Mouse (Mus musculus) NIH3T3 (cell line): Measurements from ENCODE around the gene Ifitm10.
"Not testable (repeated sequence)": the region's sequence is repeated elsewhere in the genome, so short reads cannot be mapped to it uniquely, and the experiment has no call there.

Source experiments
- DNase-seq: peaks from one replicate; pipeline ENCODE4 v3.0.0-alpha.2; 2012; ENCODE audit warnings: low read depth

The Ifitm10 gene

DNA sequence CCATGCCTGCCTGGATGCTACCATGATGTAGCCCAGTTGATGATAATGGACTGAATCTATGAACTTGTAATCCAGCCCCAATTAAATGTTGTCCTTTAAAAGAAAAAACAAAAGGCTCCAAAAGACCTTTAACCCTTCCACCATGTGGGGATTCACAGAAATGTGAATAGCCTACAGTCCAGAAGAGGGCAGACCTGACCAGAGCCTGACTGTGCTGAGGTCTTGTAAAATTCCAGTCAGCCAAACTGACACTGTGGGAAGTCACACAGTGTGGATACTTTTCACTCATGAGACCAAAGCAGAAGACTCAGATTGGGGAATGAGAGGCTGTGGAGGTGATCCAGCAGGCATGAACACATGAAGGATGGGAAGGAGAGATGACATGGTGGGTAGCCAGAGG lies 12.8 kb downstream of the Ifitm10 start:
- DNase-seq, result peak; percentile 27

DNA sequence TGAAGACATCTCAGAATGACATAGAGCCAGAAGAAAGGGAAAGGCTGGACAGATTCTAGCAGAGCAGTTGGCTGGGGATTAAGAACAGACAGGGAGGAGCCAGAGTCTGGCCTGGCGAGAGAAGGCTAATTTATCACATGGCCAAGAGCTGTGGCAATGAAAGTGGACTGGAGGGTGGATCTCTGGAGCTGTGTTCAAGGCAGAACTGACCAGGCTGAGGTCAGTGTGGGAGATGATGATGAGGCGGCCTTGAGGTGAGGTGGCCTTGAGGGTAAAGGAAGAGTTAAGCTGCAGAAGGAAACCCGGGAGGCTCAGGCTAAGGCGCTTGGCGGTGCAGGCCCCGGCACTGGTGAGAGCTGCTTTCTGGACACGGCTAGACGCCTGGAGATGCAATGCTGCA lies 14.4 kb downstream of the Ifitm10 start:
- no peak for DNase-seq

DNA sequence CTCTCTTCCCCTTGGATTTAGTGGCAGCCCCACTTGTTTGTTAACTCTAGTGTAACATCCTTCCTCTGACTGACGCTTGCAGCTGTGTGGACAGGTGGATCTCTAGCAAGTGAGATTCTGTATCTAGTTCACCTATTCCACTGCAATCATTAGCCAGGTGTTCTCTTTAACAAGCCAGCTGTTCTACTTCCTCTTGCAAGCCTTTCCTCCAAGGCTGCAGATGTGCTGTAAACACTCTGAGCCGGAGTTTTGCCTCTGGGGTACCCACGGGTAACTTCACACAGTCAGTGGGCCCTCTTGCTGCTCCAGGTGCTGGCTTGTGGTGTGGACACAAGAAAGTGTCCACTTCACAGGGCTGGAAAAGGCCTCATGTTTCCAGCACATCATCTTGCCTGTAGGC lies 16.0 kb downstream of the Ifitm10 start:
- no peak for DNase-seq

DNA sequence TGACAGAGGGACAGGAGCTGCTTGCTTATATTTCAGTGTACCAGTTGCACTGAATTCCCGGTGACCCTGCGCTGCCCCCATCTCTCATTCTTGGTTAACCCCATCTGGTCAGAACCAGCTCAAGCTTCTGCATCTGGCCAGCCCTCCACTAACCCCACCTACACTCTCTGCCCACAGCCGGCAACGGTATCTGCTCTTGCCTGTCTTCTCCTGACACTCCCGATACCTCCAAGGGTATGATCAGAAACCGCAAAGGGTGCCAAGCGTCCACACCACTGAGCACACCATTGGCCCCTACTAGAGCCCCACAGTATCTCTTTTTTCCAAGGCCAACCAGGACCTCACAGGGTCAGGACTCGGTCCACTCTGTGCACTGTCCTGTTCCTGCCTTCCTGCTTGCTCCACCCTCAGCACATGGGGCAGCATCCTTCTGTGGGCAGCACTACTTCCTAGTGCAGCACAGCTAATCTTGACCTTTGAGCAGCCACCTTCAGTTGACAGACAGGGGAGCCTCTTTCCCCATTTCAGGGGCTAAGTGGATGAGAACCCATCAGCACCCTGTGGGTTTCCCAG lies 18.8 kb downstream of the Ifitm10 start:
- no peak for DNase-seq

DNA sequence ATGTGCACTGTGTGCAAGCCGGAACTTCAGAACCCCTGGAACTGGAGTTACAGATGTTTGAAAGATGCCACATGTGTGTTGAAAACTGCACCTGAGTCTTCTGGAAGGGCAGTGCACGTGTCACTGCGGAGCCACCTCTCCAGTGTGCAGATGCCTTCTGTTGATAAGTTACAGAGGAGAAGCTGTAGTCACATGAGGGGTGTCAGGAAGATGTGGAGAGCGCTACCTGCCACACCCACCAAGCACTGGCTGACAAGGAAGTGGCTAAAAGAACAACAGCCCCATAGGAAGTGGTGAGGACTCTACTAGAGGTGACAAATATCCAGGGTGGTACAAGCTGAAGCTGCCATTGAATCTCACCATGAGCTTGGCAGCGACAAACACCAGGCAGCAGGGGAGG lies 19.7 kb downstream of the Ifitm10 start:
- no peak for DNase-seq

DNA sequence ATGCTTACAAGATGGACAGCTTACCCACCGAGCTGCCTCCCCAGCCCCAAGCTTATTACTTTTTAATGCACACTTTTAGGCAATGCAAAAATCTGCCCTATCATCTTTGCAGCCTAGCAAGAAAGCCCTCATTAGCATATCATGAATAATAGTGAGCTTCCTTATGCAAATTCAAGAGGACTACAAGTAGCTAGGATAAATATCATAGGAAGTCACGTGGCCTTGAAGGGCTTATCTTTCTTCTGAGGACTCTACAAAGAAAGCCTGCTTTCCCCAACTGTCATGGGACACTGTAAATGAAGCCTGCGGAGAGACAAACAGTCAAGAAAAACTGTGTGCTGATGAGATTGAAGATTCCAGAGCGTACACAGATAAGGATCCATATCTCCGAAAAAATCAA lies 22.0 kb downstream of the Ifitm10 start:
- no peak for DNase-seq

DNA sequence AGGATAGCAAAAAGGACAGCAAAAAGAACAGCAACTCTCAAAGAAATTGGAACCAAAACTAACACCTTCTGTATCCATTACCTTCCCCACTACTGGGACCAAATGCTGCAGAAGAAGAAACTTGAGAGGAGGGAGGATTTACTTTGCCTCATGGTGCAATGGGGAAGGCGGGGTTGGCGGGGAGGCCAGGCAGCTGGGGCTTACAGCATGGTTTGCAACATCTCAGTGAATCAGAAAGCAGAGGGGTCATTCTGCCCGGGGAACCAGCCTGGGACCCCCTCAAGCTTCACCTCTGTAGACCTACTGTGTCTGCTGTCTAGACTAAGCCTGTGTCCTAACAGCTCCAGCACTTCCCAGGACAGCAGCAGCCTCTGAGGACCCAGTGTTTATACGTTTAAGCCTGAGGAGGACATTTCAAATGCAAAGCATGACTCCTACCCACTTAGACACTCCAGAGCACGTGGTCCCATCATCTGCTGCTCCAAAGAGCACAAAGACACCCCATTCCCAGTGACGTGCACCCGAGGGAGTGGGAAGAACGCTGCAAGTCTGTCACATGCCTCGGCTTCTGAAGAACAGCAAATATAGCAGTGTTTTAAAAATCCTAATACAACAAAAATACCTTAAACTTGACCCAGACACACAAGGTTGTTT lies 24.1 kb downstream of the Ifitm10 start:
- peak; percentile 43 for DNase-seq

DNA sequence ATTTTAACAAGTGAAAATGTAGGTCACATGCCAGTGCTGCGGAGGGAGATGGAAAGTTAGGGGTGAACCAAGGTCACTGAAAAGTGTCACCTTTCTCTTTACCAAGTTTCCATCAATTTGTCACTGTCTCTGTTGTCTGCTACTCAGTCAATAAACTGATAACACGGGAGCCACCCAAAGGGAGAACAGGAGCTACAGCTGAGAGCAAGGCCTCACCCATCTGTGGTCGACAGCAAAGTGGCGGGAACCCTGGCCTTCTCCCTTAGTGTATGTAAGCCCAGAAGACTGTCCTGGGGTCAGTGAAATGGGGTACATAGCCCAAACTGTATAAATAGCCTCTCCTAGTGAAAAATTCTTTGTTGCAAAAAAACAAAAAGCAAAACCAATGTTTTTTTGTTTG lies 26.0 kb downstream of the Ifitm10 start:
- no peak for DNase-seq

DNA sequence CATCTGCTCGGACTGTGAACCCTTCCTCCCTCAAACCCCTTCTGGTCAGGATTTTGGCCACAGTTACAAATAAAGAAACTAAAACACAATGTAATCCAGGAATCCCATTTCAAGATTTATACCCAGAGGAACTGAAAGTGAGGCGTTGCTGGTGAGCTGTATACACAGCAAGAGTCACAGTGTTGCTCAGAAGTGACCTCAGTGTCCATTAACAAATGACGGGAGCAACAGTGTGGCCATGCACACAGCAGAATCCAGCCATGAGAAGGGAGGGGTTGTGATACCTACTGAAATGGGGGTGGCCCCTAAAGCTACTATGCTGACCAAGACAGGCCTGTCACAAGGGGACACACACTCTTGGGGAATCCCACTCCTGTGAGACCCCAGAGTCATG lies 31.3 kb downstream of the Ifitm10 start:
- no peak for DNase-seq

DNA sequence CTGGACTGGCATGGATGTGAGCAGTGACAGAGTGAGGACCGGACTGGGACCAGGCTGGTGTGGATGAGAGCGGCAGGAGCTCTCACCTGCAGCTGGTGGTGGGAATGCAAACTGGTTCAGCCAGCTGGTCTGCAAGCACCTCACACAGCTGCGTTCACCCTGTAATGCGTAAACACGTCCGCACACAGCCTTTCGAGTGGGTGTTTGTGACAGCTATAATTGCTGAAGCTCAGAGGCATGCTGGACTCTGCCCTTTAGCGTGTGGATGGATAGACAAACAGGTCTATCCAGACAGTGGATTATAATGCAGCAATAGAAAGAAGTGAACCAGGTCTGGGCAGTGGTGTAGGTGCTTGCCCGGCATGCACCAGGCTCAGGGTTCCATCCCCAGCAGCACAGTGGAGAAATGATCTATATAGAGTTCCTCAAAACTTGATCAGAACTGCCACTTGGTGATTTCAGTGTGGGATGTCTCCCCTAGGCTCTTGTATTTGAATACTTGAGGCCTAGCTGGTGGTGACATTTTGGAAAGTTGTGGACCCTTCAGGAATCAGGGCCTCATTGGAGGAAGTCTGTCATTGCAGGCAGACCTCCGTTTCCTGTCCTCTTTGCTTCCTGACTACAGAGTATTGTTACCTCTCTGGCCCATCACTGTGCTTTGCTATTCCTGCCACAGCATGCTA lies 31.8 kb downstream of the Ifitm10 start:
- no peak for DNase-seq

DNA sequence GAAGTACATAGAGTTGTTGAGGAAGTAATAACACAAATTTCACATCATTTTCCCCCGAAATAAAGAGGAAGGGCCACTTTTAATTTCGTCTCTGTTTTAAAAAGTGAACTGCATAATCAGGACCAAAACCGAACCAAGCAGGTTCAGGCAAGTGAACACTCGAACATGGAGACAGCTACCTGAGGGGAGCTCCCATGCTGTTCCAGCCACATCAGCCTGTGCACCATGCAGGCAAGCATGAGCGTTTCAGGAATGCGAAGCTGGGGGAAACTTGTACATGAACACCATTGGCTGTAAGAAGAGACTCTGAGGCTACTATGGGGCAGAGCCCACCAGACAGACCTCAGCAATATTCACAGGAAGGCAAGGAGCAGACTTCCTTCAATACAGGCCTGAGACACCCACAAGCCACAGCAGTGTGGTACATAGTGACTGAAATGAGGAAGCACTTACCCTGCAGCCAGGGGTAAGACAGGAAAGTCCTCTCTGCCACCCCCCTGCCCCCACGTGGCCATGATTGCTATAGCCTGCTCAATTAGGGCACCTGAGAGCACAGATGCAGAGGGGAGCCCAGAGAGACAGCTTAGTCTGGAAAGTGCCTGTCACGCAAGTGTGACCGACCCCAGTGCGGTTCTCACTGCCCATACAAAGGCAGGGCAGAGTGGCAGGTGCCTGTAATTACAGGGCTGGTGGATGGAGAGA lies 33.1 kb downstream of the Ifitm10 start:
- no peak for DNase-seq

DNA sequence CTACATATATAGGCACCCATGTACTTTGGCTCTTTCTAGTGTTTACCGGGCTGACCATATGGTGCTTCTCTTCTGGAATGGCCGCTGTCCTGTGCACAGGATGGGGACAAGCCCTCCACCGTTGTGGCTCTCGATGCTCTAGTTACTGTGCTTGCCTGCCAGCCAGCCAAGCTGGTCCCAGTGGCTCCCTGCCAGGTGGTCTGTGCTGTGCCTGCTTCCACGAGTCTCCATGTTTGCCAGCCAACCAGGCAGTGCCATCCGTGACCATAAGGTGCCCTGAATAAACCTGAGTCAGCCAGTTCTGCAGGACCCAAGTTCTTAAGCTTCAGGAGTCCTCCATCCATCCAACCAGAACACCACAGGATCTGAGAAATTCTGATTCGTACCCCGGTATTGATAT lies 38.4 kb downstream of the Ifitm10 start:
- DNase-seq, result no peak

DNA sequence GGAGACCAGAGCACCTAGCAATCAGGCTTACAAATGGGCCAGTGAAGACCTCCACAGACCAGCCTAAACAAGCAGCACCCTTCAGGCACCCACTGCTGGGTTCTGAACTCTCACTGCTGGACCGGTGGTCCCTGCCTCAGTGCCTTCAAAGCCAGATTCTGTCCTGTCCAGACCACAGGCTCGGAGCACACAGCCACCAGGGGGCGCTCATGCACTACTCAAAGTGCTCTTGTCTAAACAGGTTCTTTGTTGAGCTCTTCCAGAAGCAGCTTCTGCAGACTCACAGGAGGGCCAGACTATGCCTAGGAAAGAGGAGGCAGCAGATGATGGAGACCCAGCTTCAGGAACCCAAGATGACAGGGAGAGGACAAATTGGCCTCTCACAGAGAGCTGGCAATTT lies 39.3 kb downstream of the Ifitm10 start:
- peak; percentile 90 for DNase-seq

DNA sequence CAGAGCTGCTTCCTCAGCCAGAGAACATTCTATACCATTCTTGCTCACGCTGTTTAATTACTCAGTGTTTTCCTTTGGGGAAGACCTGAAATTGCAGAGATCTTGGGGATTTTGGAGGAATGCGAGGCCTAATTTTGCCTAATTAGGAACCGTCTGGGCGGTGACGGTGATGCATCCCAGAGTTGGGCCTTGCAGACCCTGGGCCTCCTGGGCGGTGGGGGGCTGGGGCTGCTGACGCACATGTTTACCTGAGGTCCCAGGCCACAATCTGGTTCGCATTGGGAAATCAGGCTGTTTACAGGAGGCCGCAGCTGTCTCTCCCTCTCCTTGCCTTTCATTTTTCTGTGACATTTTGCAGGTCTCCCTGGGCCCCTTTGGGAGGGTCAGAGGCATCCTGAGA lies 40.8 kb downstream of the Ifitm10 start:
- not testable (repeated sequence) for DNase-seq

DNA sequence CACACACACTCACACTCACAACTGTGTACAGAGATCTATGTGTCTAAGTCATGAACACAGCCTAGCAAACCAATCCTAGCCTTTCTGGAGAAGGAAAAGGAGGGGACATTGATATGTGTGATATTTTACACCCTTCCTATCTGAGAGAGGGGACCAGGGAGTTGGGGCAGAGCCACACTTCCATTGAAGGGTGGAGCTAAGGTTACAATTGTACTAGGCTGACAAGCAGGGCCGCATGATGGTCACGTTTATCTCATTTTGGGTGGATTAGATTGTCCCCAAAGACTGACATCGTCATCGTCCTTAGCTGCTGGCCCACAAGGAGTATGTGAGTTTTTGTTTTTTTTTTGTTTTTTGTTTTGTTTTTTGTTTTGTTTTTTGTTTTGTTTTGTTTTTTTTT lies 42.3 kb downstream of the Ifitm10 start:
- no peak for DNase-seq

DNA sequence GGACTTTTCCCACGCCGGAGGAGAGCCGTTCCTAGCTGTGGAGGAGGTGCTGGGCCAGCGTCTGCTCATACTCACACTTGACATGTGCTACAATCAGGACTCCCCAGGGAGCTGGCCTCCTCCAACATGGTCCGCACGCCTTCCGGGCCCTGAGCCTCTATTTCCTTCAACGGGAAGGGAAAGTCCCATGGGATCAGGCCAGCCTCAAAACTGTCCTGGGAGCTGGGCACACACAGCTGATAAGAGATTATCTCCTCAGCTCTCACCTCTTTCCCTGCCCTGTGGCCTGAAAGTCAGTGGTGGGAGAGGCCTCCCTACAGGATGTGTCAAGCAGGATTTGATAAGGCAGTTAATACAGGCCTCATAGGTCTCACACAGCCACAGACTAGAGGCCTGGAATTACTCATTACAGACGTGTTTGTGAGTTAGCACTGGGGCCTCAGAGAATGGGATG lies 43.3 kb downstream of the Ifitm10 start:
- no peak for DNase-seq

DNA sequence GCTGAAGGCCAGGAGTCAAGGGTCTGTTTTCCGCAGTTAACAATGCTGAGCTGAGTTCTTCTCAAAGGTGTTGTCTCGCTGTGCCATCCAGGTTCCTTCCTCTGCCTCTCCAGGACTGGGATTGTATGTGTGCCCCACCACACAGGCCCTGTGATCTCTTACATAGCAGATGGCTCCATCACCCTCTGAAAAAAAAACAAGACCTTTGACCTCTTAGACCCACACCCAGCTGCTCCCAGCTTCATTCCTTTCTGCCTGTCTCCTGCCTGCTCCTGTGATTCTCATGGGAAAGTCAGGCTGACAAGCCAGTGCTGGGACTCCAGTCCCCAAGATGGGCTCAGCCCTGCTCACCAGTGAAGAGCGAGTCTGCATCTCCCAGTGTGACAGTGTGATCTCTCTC lies 45.0 kb downstream of the Ifitm10 start:
- no peak for DNase-seq

DNA sequence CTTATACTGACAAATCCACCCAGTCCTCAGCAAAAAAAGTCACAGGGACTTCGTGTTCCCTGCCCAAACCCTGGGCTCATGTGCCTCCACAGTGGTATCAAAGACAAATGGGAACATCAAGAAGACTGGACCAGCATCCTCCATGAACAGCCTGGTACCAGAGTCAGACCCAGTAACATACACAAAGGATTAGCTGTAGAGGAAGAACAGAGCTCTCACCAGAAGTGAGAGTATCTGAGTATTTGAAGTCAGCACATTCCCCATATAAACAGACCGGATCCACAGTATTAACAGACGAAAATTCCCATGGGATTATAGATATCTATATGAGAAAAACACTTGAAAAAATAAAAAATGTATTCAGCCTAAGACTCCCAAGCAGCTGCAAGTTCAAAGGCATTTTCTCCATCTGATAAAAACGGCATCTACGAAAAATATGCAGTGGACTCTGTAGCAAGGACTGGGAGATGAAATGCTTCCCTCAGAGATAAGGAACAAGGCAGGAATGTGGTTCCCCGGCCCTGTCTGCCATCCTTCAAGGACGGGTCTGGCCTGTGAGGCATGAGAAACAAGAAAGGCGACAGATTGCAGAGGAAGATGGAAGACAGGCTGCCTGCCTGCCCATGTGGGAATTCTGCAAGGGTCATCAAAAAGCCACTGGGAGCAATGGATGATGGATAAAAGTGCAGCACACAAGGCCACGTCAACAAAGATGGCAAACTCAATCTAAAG lies 46.7 kb downstream of the Ifitm10 start:
- no peak for DNase-seq

DNA sequence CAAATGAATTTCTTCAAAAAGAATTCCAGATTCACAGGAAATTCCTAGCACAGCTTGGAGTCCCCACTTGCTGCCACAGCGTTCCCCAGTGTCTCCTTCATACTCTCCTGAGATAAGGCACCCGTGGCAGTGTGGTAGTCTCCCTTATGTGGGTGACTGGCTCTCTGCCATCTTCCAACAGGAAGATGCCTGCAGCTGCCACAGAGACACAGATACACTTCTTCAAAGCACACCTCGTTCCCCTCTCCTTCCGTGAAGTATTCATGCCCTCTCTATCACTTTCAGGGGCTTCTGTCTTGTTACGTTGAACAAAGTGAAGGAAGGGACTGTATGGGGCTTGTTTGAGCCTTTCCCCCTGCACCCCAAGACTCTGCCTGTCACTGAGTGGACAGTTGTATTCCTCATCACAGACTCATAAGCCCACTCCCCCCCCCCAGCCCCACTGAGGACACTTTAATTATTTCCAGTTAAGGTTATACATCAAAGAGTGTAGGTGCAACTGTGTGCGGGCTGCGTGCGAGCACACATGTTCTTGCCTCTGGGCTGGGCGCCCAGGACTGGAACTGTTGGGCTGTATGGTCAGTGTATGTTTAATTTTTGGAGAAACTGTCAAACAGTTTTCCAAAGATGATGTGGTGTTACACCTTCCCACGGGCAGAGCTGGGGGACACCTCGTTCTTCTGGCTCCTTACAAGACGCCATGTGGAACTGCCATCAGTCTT lies 50.0 kb downstream of the Ifitm10 start:
- DNase-seq, result no peak

DNA sequence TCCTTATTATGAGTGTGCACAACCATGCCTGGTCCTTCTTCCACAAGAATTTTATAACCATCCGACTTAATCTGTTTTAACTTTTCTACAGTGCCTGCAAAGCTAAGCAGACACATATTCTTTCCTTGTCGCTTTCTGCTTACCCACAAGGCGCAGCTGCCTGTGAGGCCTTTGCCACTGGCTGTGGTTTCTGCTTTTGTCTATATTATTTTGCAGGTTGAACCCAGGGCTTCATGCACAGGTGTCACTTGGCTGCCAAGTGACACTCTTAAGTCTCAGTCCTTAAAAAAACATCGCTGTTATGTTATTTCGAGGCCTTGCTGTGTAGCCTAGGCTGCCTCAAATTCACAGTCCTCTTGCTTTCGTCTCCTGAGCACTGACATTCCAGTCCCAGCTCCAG lies 50.9 kb downstream of the Ifitm10 start:
- no peak for DNase-seq

DNA sequence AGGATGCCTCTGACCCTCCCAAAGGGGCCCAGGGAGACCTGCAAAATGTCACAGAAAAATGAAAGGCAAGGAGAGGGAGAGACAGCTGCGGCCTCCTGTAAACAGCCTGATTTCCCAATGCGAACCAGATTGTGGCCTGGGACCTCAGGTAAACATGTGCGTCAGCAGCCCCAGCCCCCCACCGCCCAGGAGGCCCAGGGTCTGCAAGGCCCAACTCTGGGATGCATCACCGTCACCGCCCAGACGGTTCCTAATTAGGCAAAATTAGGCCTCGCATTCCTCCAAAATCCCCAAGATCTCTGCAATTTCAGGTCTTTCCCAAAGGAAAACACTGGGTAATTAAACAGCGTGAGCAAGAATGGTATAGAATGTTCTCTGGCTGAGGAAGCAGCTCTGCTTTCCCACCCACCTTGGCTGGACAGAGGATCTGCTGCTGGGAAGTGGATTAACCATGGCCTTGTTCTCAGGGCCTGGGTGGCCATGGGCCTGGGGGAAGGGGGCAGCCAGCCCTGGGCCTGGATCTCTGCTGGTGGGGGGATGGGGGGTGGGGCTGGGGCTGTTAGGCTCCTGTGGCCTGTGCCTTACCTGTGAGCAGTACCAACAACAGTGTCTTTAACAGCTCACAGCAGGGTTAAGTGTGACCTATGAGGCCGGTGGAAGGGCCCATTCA lies 51.8 kb downstream of the Ifitm10 start:
- DNase-seq, result not testable (repeated sequence)
